Mouse (Mus musculus) CH12.LX (cell line): ENCODE measurements around the gene Traip. TPM values are rescaled to one million over a fixed set of nuclear protein-coding genes. Genes with fewer than 3 reads are reported as not detected.

Experiments used
- DNase-seq: peaks from one replicate; pipeline ENCODE4 v3.0.0-alpha.2; 2013; ENCODE audit errors: extremely low read depth
- H3K27ac ChIP-seq: 2 replicates; pipeline ENCODE4 v1.5.1; 2012; ENCODE audit warnings: low read depth, mild to moderate bottlenecking, control low read depth, moderate library complexity; ENCODE audit not compliant: insufficient read depth
- H3K27me3 ChIP-seq: replicated peaks from 2 replicates; pipeline ENCODE3; 2012; ENCODE audit warnings: inconsistent platforms
- H3K36me3 ChIP-seq, 2 experiments: replicated peaks in 1 of 2; 2 replicates each; pipeline versions ENCODE3 to v1.6.1; 2012; ENCODE audit warnings: inconsistent platforms in 1 of 2, low read length in 1 of 2, mild to moderate bottlenecking in 1 of 2, mixed read lengths in 1 of 2, moderate library complexity in 1 of 2; ENCODE audit not compliant: control insufficient read depth in 1 of 2, insufficient read depth in 1 of 2
- H3K4me1 ChIP-seq, 2 experiments: 2 replicates each; pipeline ENCODE4 v1.6.1; 2012; ENCODE audit warnings: inconsistent platforms in 1 of 2, moderate library complexity in 1 of 2; ENCODE audit not compliant: insufficient read depth in 2 of 2, control insufficient read depth in 1 of 2
- H3K4me2 ChIP-seq: 2 replicates; pipeline ENCODE4 v1.6.1; 2012; ENCODE audit warnings: low read depth, mild to moderate bottlenecking, control low read depth; ENCODE audit not compliant: poor library complexity, insufficient read depth, severe bottlenecking
- H3K4me3 ChIP-seq, 3 experiments: fragments of 150-350 bp in 1 of 3; sonication (generic) in 1 of 3; replicated peaks in 1 of 3; 2 replicates each; pipeline versions ENCODE3 to v1.5.1; 2011 to 2012; ENCODE audit warnings: low read depth in 2 of 3, low read length in 2 of 3, mild to moderate bottlenecking in 2 of 3, moderate library complexity in 2 of 3, control low read depth in 1 of 3, improper control_type of control experiment in 1 of 3, inconsistent platforms in 1 of 3, mixed read lengths in 1 of 3; ENCODE audit not compliant: poor library complexity in 1 of 3
- H3K79me2 ChIP-seq: replicated peaks from 2 replicates; pipeline ENCODE4 v1.6.1; 2012; ENCODE audit warnings: mild to moderate bottlenecking, moderate library complexity; ENCODE audit not compliant: control insufficient read depth, poor library complexity, insufficient read depth, severe bottlenecking; ENCODE audit errors: extremely low read depth
- H3K9ac ChIP-seq: 2 replicates; pipeline ENCODE4 v1.6.1; 2012; ENCODE audit warnings: low read depth, mild to moderate bottlenecking, control low read depth, moderate library complexity; ENCODE audit not compliant: insufficient read depth
- H3K9me3 ChIP-seq: replicated peaks from 2 replicates; pipeline ENCODE3; 2012; ENCODE audit warnings: low read length, inconsistent platforms, mixed read lengths
- BHLHE40 ChIP-seq: IDR thresholded peaks from 2 replicates; pipeline ENCODE4 v1.6.1; 2011; ENCODE audit warnings: mild to moderate bottlenecking, low read depth, low read length, improper control_type of control experiment
- CTCF ChIP-seq, 2 experiments: IDR thresholded peaks in 1 of 2; conservative IDR thresholded peaks in 1 of 2; 2 replicates each; pipeline ENCODE4 v1.5.1; 2011 to 2012; ENCODE audit warnings: low read depth in 2 of 2, low read length in 2 of 2, improper control_type of control experiment in 1 of 2, inconsistent platforms in 1 of 2, mild to moderate bottlenecking in 1 of 2, moderate library complexity in 1 of 2
- HCFC1 ChIP-seq: IDR thresholded peaks from 2 replicates; pipeline ENCODE4 v1.6.1; 2012; ENCODE audit warnings: low read depth, mild to moderate bottlenecking, inconsistent platforms, low read length, improper control_type of control experiment
- JUND ChIP-seq: conservative IDR thresholded peaks from 2 replicates; pipeline ENCODE4 v1.6.1; 2011; ENCODE audit warnings: low read depth, low read length, improper control_type of control experiment
- KAT2A ChIP-seq: IDR thresholded peaks from 2 replicates; pipeline ENCODE4 v1.6.1; 2012; ENCODE audit warnings: low read length, improper control_type of control experiment, inconsistent platforms; ENCODE audit not compliant: insufficient replicate concordance
- SIN3A ChIP-seq: IDR thresholded peaks from 2 replicates; pipeline ENCODE4 v1.6.1; 2012; ENCODE audit warnings: low read length, improper control_type of control experiment, inconsistent platforms
- SMC3 ChIP-seq: IDR thresholded peaks from 2 replicates; pipeline ENCODE4 v1.6.1; 2011; ENCODE audit warnings: low read depth, low read length, improper control_type of control experiment
- TBP ChIP-seq: conservative IDR thresholded peaks from 2 replicates; pipeline ENCODE4 v1.6.1; 2011; ENCODE audit warnings: low read depth, low read length, improper control_type of control experiment
- UBTF ChIP-seq: IDR thresholded peaks from 2 replicates; pipeline ENCODE4 v1.6.1; 2012; ENCODE audit warnings: low read depth, mild to moderate bottlenecking, inconsistent platforms, low read length, improper control_type of control experiment, moderate library complexity
- USF1 ChIP-seq: IDR thresholded peaks from 2 replicates; pipeline ENCODE4 v1.6.1; 2014; ENCODE audit warnings: low read depth, mild to moderate bottlenecking, inconsistent platforms, low read length, improper control_type of control experiment
- USF2 ChIP-seq: conservative IDR thresholded peaks from 2 replicates; pipeline ENCODE4 v1.6.1; 2011; ENCODE audit warnings: low read depth, low read length, improper control_type of control experiment
- dilution Hi-C: fragments of 300-500 bp; cut with MboI; formaldehyde crosslinking; loops from 2 replicates; pipeline ENCODE4 v1.14.3; 2020; ENCODE audit warnings: low sequenced_read_pairs; ENCODE audit not compliant: extremely low pct_unique_long_range_greater_than_20kb, extremely low pct_ligation_motif_present
- in situ Hi-C: fragments of 300-500 bp; cut with MboI; formaldehyde crosslinking; loops from 3 replicates; pipeline ENCODE4 v1.14.3; 2019; ENCODE audit warnings: low sequenced_read_pairs, low pct_ligation_motif_present, low pct_unique_long_range_greater_than_20kb, mixed read lengths
- polyA plus RNA-seq: library from polyadenylated mRNA; unstranded; fragments of >175 nt; gene quantifications from 2 replicates; pipeline ENCODE4 v1.2.1, GENCODE M21; 2012; ENCODE audit warnings: low read depth; ENCODE audit not compliant: insufficient read length
- total RNA-seq, 2 experiments: library from RNA; depleted of rRNA; stranded (reverse); fragments of 300-350 nt in 1 of 2; fragments of >200 nt in 1 of 2; gene quantifications; 2 replicates each; pipeline ENCODE4 v1.2.3; 2012 to 2014

Traip gene
- total and polyA plus RNA-seq, 3 experiments, result 21.6 to 33.0 (median 25.6) TPM

DNA sequence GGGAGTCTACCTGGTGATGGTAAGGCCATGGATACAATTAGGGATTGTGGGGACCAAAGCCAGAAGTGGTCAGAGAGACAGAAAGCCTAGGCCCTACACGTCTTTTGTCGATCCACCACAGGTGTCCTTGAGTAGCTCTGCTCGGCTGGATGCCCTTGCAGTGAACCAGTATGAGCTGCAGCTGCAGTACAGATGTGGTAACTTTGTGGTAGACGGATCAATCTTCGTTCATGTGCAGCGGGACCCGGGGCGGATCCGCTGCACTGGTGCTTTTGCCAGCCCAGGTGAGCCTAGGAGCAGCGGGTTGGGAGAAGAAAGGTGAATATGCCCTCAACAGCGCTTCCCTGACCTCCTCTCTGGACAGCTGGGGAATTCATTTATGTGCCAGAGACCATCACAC, 43.1 kb downstream of the Traip start:
- in situ Hi-C loops, result no loop called here
- H3K4me3 ChIP-seq, result no peak overlapping the region
- no peaks in the 10 kb centered on the region for H3K27me3 ChIP-seq
- H3K9ac ChIP-seq, result no peak overlapping the region
- no peaks in the 10 kb centered on the region for H3K36me3 ChIP-seq
- H3K27ac ChIP-seq, result no peak overlapping the region
- H3K4me2 ChIP-seq, result no peak overlapping the region
- H3K79me2 ChIP-seq, result no peaks in the 10 kb centered on the region
- TF ChIP-seq SIN3A, result no peak
- dilution Hi-C loops, result no loop called here
- no peak for DNase-seq
- no peaks in the 10 kb centered on the region for H3K9me3 ChIP-seq
- peaks cover 0 to 13% of the 10 kb centered on the region in 2 experiments; a peak in 2 of 4 replicates for H3K4me1 ChIP-seq

DNA sequence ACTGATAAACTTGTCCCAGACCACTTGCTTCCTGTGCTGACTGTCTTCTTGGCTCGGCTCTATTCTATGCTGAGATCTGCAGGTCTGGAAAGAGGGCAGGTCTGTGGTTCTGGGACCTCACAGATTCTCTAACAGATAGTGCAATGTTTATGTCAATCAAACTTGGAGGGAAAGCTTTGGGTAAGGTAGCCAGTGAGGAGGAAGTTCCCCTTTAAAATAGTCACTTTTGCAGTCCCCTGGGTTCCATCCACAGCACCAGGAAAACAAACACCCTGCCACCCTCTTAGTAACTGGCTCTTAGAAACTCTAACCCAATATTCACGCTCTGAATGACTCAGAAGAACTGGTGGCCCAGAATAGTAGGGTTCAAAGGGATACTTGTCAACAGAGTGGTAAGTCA, 44.5 kb downstream of the Traip start:
- H3K36me3 ChIP-seq, result no peaks in the 10 kb centered on the region
- H3K4me1 ChIP-seq, result peaks cover 0 to 13% of the 10 kb centered on the region in 2 experiments; a peak in 2 of 4 replicates
- no peaks in the 10 kb centered on the region for H3K9me3 ChIP-seq
- H3K4me3 ChIP-seq, result no peak overlapping the region
- H3K9ac ChIP-seq, result no peak overlapping the region
- in situ Hi-C loops (no loop called here), dilution Hi-C loops (no loop called here)
- no peak for DNase-seq
- TF ChIP-seq USF2 (no peak), SIN3A (no peak), CTCF (conservative IDR thresholded peaks at IDR 0.05 in 1 of 2, IDR thresholded peaks at IDR 0.05 in 1 of 2; ENCODE audit: low read depth in 2 of 2, low read length in 2 of 2) (no peak), JUND (no peak)
- H3K27ac ChIP-seq, result no peak overlapping the region
- no peaks in the 10 kb centered on the region for H3K79me2 ChIP-seq
- H3K4me2 ChIP-seq, result no peak overlapping the region
- no peaks in the 10 kb centered on the region for H3K27me3 ChIP-seq

DNA sequence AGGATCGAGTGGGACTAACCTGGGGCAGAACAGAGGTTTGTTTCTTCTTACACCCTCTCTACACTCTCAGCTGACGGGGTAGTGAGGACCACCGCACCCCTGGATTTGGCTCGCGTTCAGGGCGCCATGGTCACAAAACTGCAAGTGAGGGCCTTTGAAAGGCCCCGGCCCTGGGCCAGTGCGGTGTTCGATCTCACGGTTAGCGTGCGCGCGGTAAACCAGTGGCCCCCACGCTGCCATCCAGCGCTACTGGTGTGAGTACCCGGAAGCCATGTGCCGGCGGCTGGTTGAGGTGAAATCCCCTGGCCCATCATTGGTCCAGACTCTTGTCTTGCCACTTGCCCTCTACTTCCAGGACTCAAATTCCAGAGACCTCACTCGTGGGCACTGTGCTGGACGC, 45.6 kb downstream of the Traip start:
- Histone ChIP-seq H3K27me3 (no peaks in the 10 kb centered on the region), H3K27ac (no peak overlapping the region), H3K9ac (no peak overlapping the region), H3K79me2 (no peaks in the 10 kb centered on the region), H3K4me3 (no peak overlapping the region), H3K4me1 (peaks cover 0 to 13% of the 10 kb centered on the region in 2 experiments; a peak in 2 of 4 replicates), H3K36me3 (no peaks in the 10 kb centered on the region), H3K4me2 (no peak overlapping the region), H3K9me3 (no peaks in the 10 kb centered on the region)
- DNase-seq, result no peak
- dilution Hi-C loops (no loop called here), in situ Hi-C loops (loop anchor here (5.0 kb wide), 1 partner anchor 33 kb away; no protein-coding TSS in a partner anchor)
- no peak for TF ChIP-seq TBP
- no peak for TF ChIP-seq SMC3
- no peak for TF ChIP-seq UBTF

DNA sequence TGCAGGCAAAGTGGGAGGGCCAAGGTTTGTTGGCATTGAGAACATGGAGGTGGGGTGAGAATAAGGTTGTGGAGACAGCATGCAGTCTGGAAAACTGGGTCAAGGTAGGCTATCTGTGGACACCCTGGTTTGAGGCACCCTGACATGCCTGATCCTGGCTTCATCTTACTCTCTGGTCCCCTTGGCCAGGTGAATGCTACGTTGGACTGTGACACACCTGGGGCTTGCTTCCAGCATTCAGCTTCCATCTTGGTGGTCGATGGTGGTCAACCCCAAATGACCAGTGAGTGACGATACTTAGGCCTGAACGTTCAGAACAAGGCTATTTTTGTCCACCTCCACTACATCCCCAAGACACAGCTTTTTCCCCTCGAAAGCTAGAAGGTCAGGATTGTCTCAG, 46.1 kb downstream of the Traip start, which contains the start of gene Gm20662:
Gene Gm20662, plus strand, starts transcription at position 301 of the 400 bp plus-strand sequence.
- Histone ChIP-seq H3K36me3 (no peaks in the 10 kb centered on the region), H3K4me3 (no peak within 1 kb of the TSS), H3K27ac (no peak within 1 kb of the TSS), H3K9ac (no peak within 1 kb of the TSS), H3K27me3 (no peaks in the 10 kb centered on the region), H3K4me2 (no peak within 1 kb of the TSS), H3K79me2 (no peaks in the 10 kb centered on the region), H3K9me3 (no peaks in the 10 kb centered on the region), H3K4me1 (peaks cover 0 to 16% of the 10 kb centered on the region in 2 experiments; a peak in 2 of 4 replicates)
- dilution Hi-C loops (no loop called here), in situ Hi-C loops (loop anchor here (5.0 kb wide), 1 partner anchor 34 kb away; no protein-coding TSS in a partner anchor)
- no peak for DNase-seq
- no peak for TF ChIP-seq BHLHE40
- no peak for TF ChIP-seq JUND
- no peak for TF ChIP-seq KAT2A
- TF ChIP-seq USF1, result no peak
- TF ChIP-seq HCFC1, result no peak
